Mouse (Mus musculus) gastrocnemius, postnatal 4 days (tissue): ENCODE measurements around the gene Scrn3. TPM values are rescaled to one million over a fixed set of nuclear protein-coding genes. Genes with fewer than 3 reads are reported as not detected.

Experiments used
- DNase-seq, 2 experiments: peaks; one replicate each; pipeline ENCODE4 v3.0.0; 2021 to 2022; ENCODE audit warnings: low spot score in 2 of 2, mixed read lengths in 2 of 2
- long read RNA-seq, 2 experiments: library from polyadenylated mRNA; stranded (forward); transcript quantifications; one replicate each; pipeline ENCODE4 v2.0.0; 2021
- total RNA-seq, 2 experiments: library from RNA; stranded (reverse); gene quantifications; 2 replicates each; pipeline ENCODE4 v1.2.3; 2021

Scrn3 gene
- total RNA-seq: 10 to 100 TPM; 14.9 to 15.4 TPM
- long read RNA-seq, experiment 1, transcript Scrn3-201 (8 exons, 3,309 nt): major isoform, 10 of 17 reads
- long read RNA-seq, experiment 1, partial matches to known transcripts: 1 of 17 reads
- long read RNA-seq, experiment 1, other reads (novel, unspliced or antisense): 4 of 17 reads
- long read RNA-seq, experiment 2, transcript Scrn3-201 (8 exons, 3,309 nt): major isoform, 12 of 22 reads
- long read RNA-seq, experiment 2, partial matches to known transcripts: 2 of 22 reads
- long read RNA-seq, experiment 2, other reads (novel, unspliced or antisense): 5 of 22 reads

GRCm38 (mm10) chr2:73312152-73313116 is at the start of gene Scrn3, which contains the start of gene Cir1:
Gene Scrn3, plus strand, starts transcription at chr2:73312601.
Gene Cir1, minus strand, starts transcription at chr2:73312701.
- peak; percentile 88 to 96 for DNase-seq

- DNase-seq: peak in 1 of 2 experiments; percentile 39
Observed at GRCm38 (mm10) chr2:73263172-73263765, 49.1 kb upstream of the Scrn3 start.

GRCm38 (mm10) chr2:73263794-73264610 is 48.4 kb upstream of the Scrn3 start:
- peak in 1 of 2 experiments; percentile 43 for DNase-seq

- no peak for DNase-seq
Observed at GRCm38 (mm10) chr2:73264611-73265195, 47.7 kb upstream of the Scrn3 start.

GRCm38 (mm10) chr2:73266011-73266410 is 46.4 kb upstream of the Scrn3 start:
- no peak for DNase-seq

GRCm38 (mm10) chr2:73266623-73267022 is 45.8 kb upstream of the Scrn3 start:
- no peak for DNase-seq

GRCm38 (mm10) chr2:73267231-73267630 is 45.2 kb upstream of the Scrn3 start:
- no peak for DNase-seq

GRCm38 (mm10) chr2:73267818-73268217 is 44.6 kb upstream of the Scrn3 start:
- no peak for DNase-seq

GRCm38 (mm10) chr2:73268281-73268680 is 44.1 kb upstream of the Scrn3 start:
- DNase-seq: no peak

GRCm38 (mm10) chr2:73268836-73269395 is 43.5 kb upstream of the Scrn3 start:
- DNase-seq: no peak

GRCm38 (mm10) chr2:73269666-73270065 is 42.7 kb upstream of the Scrn3 start:
- DNase-seq: no peak

GRCm38 (mm10) chr2:73270071-73270592 is 42.3 kb upstream of the Scrn3 start:
- DNase-seq: no peak

- DNase-seq: peak in 1 of 2 experiments; percentile 28
Observed at GRCm38 (mm10) chr2:73270593-73271458, 41.6 kb upstream of the Scrn3 start.

- peak in 1 of 2 experiments; percentile 56 for DNase-seq
Observed at GRCm38 (mm10) chr2:73271459-73272161, 40.8 kb upstream of the Scrn3 start, which contains the start of gene Sp9. Gene Sp9, plus strand, starts transcription at chr2:73271925.

GRCm38 (mm10) chr2:73272351-73273248 is 39.8 kb upstream of the Scrn3 start:
- DNase-seq: peak in 1 of 2 experiments; percentile 18

GRCm38 (mm10) chr2:73273249-73274118 is 38.9 kb upstream of the Scrn3 start:
- peak in 1 of 2 experiments; percentile 39 for DNase-seq
